Mouse (Mus musculus) cortical plate, adult 2 months (tissue): ENCODE measurements around the gene Slc30a1. TPM values are rescaled to one million over a fixed set of nuclear protein-coding genes. Genes with fewer than 3 reads are reported as not detected.
A peak's percentile ranks its signal among the peaks of the same experiment; 100 is the strongest.

ENCODE experiments used
- H3K27ac ChIP-seq: fragments of 200-500 bp; 2 replicates; pipeline ENCODE4 v1.5.1; 2012; ENCODE audit warnings: low read length, control low read depth, inconsistent platforms; ENCODE audit not compliant: insufficient read depth
- H3K4me1 ChIP-seq: fragments of 200-500 bp; 2 replicates; pipeline ENCODE4 v1.6.1; 2011; ENCODE audit warnings: low read length; ENCODE audit not compliant: control insufficient read depth, insufficient read depth
- H3K4me3 ChIP-seq: fragments of 200-500 bp; 2 replicates; pipeline ENCODE4 v1.5.1; 2011; ENCODE audit warnings: mild to moderate bottlenecking, low read length, control low read depth; ENCODE audit not compliant: insufficient read depth
- CTCF ChIP-seq: fragments of 200-500 bp; IDR thresholded peaks from 2 replicates; pipeline ENCODE4 v1.5.1; 2011; ENCODE audit warnings: mild to moderate bottlenecking, control low read depth, low read length; ENCODE audit not compliant: insufficient read depth; ENCODE audit errors: extremely low read depth
- POLR2A ChIP-seq: fragments of 200-500 bp; IDR thresholded peaks from 2 replicates; pipeline ENCODE4 v1.6.1; 2011; ENCODE audit warnings: mild to moderate bottlenecking, low read length, control low read depth; ENCODE audit not compliant: insufficient read depth; ENCODE audit errors: extremely low read depth
- polyA plus RNA-seq: library from polyadenylated mRNA; depleted of rRNA; stranded (reverse); fragments of >200 nt; gene quantifications from 2 replicates; pipeline ENCODE4 v1.2.3, GENCODE M21; 2012

Slc30a1 gene
- polyA plus RNA-seq, 1 experiment: 18.6 TPM

DNA sequence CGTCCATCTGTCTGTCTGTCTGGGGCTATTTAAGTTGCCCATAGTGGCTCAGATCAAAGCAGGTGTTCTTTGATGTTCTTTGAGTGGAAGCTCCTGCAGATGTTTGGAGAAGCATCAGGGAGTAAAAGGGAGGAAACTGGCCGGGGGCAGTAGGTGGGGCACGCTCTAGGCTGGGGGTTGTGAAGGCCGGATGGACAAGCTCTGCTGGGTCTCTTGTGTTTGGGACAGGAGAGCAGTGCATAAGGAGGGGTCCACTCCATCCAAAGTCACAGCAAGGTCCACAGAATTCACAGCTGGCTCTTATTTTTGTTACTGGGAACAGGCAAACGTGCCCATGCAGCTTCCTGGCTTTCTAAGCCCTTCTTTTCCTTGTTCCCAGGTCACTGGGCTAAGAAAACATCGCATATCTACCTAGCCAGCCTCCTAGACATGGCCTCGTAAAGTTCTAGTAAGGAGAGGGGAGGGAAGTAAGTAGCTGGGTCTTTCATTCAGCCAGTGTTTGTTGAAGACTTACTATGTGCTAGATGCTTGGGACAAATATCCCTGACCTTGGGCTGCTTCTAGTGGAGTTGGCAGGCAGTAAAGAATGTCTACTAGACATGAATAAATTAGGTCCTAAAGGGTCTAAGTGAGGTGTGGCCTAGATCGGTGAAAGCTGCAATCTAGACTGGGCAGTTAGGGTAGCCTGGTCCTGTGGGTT, 25.9 kb downstream of the Slc30a1 start:
- Histone ChIP-seq H3K4me3 (no peak overlapping the region), H3K27ac (no peak overlapping the region), H3K4me1 (no peaks in the 10 kb centered on the region)
- TF ChIP-seq POLR2A (no peak), CTCF (no peak)

DNA sequence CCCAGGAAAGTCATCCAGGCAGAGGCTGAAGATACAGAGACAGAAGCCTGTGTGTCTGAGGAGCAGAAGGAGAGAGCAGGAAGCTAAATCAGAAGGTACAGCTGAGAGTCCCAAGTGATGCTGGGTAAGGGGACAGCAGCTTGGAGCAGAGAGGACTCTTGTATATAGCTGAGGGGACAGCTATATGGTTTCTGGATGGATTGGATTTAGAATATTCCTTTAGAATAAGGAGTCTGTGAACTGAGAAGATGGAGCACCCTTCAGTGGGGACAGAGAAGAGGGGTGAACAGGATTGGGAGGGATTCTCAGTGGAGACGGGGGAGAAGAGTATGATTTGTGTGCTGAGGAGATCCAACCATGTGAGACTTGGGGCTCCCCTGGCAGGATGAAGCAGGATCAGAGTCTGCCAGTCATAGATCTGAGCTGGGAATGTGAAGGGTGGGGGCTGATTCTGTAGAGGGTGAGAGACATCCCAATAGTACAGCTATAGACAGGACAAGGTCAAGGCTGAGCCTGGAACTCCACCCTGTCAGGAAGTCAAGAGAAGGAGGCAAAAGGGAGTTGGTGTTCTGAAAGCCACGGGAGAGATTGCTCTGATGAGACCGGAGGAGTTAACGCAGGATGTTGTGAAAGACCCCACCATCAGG, 26.5 kb downstream of the Slc30a1 start:
- TF ChIP-seq CTCF: no peak
- TF ChIP-seq POLR2A: no peak
- Histone ChIP-seq H3K4me1 (no peaks in the 10 kb centered on the region), H3K4me3 (no peak overlapping the region), H3K27ac (no peak overlapping the region)

DNA sequence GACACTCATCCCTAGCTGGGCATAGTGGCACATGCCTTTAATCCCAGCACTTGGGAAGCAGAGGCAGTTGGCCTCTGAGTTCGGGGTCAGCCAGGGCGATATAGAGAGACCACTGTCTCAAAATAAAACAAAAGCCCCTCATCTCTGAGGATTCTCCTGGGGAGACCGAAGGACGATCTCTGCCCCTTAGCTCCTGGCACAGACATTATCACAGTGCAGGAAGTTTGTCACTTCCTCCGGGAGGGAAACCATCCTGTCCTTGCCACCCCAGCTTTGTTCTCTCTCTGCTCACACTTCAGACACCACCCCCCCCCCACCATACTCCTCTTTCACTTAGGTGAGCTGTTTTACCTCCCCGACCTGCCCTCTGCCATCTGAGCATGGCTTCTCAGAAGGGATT, 37.1 kb downstream of the Slc30a1 start:
- no peaks in the 10 kb centered on the region for H3K4me1 ChIP-seq
- TF ChIP-seq CTCF: no peak
- TF ChIP-seq POLR2A: no peak
- H3K4me3 ChIP-seq: no peak overlapping the region
- H3K27ac ChIP-seq: no peak overlapping the region

DNA sequence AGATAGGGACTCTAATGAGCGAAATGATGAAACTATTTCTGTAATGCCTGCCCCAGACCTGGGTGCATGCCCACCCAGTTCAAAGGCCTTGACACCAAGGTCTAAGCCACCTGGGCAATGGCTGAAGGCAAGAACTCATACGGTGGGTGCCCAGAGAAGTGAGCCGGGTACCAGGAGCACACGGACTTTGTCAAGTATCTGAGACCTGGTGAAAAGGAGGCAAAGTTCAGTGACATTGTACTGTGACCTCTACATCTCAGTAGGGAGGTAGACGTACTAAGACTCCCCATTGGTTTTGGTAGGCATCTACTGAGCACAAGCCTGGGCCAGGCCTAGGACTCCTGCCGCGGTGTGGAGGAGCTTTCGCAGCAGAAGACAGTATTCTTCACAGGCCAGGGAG, 38.8 kb downstream of the Slc30a1 start:
- no peak for TF ChIP-seq POLR2A
- TF ChIP-seq CTCF: no peak
- H3K4me1 ChIP-seq: peaks cover 2% of the 10 kb centered on the region
- no peak overlapping the region for H3K27ac ChIP-seq
- no peak overlapping the region for H3K4me3 ChIP-seq

DNA sequence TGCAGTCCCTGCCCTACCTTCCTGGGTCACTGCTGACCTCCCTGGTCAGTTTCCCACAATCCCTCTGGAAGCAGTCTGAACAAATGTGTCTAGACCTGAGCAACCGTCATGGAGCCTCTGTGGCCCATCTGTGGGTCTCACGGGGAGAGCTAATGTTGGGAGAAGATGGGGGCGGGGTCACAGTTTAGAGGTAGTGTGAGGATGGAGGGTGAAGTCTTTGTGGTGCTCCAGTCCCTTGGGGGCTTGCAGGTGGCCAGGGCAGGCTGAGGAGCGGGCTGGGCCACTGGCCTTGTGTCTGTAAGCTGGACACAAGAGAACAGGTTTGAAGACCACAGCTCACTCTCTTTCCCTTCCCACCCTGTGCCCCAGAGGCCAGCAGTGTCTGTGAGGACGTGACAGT, 39.2 kb downstream of the Slc30a1 start:
- Histone ChIP-seq H3K4me1 (peaks cover 4% of the 10 kb centered on the region), H3K4me3 (no peak overlapping the region), H3K27ac (no peak overlapping the region)
- TF ChIP-seq CTCF (no peak), POLR2A (no peak)

DNA sequence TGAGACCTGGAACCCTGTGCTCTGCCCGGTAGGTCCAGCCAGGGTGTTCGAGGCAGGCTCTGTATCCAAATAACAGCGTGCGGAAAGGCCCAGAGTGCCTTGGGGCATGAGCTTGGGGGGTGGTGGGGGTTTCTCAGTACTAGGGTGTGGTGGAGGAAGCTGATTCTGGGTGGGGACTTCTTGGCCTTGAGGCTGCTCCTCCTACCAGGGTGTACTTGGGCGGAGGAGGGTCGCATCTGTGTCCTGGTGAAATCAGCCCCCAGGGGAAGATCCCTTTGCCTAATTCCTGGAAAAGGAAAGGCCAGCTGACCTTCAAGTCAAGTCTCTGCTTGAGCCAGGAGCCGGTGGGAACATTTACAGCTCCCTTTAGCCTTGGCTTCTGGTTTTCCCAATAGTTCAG, 39.7 kb downstream of the Slc30a1 start:
- H3K4me1 ChIP-seq: peaks cover 4% of the 10 kb centered on the region
- no peak overlapping the region for H3K4me3 ChIP-seq
- TF ChIP-seq POLR2A: no peak
- no peak for TF ChIP-seq CTCF
- H3K27ac ChIP-seq: no peak overlapping the region

DNA sequence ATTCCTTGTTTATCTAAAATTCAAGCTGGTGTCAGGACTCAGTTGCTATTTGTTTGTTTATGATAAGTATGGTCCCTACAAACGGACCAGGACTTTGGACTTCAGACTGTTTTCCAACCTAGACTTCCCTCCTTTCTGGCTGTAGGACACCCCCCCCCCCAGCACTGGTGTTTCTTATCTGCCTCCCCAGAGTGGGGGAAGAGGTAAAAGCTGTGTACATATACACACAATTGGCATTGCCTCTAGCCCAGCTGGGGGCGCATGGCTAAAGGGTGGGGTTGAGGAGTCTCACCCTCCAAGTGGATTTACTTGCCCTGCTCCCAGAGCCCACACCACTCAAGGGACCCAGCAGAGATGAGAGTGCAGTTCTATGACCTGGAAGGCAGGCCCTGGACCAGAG, 40.3 kb downstream of the Slc30a1 start:
- no peak overlapping the region for H3K4me3 ChIP-seq
- TF ChIP-seq POLR2A: no peak
- no peak for TF ChIP-seq CTCF
- H3K27ac ChIP-seq: no peak overlapping the region
- H3K4me1 ChIP-seq: peaks cover 4% of the 10 kb centered on the region

DNA sequence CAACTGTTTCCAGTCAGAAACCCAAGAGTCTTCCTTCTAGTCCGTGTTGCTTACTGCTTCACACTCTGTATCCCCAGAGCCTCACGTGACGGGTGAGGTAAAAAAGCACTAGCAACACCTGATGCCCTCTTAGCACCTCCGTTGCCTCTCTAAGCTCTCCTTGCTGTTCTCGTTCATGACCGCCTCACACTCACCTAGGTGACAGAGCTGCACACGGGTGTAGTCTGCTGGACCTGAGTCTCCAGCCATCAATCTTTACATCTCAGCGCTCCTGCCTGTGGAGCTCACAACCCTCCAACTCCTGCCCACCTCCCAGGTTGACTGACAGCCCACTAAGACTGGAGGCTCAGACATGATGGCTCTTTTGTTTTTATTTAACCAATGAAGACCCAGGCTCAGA, 41.2 kb downstream of the Slc30a1 start:
- Histone ChIP-seq H3K4me3 (no peak overlapping the region), H3K4me1 (peaks cover 4% of the 10 kb centered on the region)
- TF ChIP-seq CTCF (no peak), POLR2A (no peak)

DNA sequence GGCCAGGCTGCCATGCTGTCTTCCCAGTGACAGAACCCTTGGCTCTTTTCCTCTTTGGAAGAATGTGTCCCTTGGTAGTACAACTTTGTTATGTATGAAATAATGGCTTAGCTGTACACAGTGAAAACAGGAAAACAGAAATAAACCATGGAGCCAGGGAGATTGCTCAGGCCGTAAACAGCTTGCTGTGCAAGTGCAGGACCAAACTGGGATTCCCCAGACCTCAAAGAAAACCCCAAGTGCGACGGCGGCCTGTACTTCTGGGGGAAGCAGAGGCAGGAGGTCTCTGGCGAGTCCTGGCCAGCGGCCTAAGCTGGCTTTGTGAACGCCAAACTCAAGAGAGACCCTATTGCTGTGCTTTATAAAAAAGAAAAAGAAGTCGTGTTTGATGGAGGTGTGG, 42.0 kb downstream of the Slc30a1 start:
- no peak for TF ChIP-seq CTCF
- TF ChIP-seq POLR2A: no peak
- H3K4me3 ChIP-seq: no peak overlapping the region

More for the DNA sequence above, 41.2 kb downstream of the Slc30a1 start:
- H3K27ac ChIP-seq: no peak overlapping the region

DNA sequence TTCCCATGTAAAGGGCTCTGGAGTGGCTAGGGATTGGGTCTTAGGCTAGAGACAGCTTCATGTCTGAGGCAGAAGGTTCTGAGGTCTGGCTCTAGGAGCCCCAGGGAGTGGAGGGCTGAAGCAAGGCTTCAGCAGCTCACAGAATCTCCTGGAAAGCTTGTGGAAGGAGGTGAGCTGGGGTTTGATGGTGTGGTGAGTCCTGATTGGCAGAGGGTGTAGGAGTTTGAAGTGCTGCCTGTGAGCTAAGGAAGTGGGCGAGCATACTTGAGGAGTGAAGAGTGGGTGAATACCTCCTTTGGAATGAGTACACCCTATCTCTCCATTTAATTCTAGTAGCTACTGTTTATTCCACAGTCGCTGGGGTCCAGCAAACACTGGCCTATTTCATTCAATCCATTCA, 44.0 kb downstream of the Slc30a1 start:
- peaks cover 4% of the 10 kb centered on the region for H3K4me1 ChIP-seq
- peak overlapping the region; percentile 62; the same call in 1 of the 2 replicates for H3K27ac ChIP-seq
- H3K4me3 ChIP-seq: no peak overlapping the region
- no peak for TF ChIP-seq CTCF
- TF ChIP-seq POLR2A: no peak

More for the DNA sequence above, 42.0 kb downstream of the Slc30a1 start:
- no peak overlapping the region for H3K27ac ChIP-seq
- peaks cover 4% of the 10 kb centered on the region for H3K4me1 ChIP-seq
